Mouse (Mus musculus): ENCODE data around the gene Engase. TPM values are rescaled to one million over a fixed set of nuclear protein-coding genes. Genes with fewer than 3 reads are reported as not detected.

Engase gene
- total RNA-seq (2022), result 1 to 10 TPM; 5.2 to 7.2 (median 6.6) TPM

DNA sequence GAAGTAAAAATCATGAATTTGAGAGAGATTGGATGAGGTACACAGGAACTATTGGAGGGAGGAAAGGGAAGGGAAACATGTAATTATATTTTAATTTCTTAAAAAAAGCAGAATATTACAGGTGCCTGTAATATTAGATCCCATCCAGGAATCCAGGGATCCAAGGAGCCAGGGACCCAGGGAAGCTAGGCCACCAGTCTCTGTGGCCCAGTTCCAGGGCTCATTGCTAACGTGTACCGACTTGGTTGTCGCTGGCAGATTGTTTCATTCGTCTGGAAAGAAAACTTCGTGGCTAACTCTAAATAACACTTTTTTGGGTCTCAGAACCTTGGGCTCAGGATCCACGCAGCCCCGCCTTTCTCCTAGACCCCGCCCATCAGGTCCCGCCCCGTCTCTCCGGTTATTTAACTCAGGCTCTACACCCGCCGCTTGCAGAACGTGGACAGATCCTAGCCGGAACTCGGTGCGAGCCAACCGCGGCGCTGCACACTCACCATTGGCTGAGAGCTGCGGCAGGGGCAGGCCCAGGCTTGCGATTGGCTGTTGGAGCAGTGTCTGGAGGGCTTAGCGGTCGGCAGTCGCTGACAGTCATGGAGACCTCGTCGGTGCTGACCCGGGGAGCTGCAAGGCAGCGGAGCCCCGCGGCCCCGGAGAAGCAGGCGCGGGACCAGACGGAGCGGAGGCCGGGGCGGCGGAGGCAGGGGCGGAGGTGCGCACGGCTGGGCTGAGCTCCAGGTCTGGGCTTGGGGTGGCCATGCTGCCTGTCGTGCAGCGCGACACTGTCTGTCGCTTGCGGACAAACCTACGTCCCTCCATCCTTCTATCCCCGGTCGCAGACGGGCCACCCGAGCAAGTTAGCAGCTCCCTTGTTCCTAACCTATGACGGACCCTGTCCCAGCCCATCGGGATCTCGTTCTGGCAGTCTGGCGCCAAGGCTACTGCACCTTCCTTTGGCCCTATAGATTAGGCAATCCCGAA lies at the start of gene Engase:
Engase (plus strand) TSS at position 434 of the 978 bp plus-strand sequence.
- DNase-seq (ENCODE audit: low spot score), result peak; percentile 98

DNA sequence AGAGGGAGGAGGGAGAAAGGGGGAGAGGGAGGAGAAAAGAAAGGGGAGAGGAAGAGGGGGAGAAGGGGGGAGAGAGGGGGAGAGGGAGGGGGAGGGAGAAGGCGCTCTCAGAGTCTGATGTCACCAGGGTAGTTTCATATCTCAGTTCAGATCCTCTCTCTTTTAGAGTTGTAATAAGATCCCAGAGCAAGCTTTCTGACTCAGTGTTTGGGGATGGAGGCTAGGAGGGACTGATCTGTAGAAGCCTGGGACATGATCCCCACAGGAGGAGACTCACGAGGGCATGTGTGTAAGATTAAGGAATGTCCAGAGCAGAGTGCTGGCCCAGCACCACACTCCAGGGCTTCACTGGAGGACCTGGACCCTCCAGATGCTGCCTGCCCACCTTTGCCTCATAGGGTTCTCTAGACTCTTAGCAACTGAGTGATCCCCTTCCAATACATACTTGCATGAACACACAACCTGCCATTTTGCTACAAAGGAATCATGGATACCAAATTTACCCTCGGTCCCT lies 49.3 kb upstream of the Engase start:
- no peak for DNase-seq (ENCODE audit: low spot score)

DNA sequence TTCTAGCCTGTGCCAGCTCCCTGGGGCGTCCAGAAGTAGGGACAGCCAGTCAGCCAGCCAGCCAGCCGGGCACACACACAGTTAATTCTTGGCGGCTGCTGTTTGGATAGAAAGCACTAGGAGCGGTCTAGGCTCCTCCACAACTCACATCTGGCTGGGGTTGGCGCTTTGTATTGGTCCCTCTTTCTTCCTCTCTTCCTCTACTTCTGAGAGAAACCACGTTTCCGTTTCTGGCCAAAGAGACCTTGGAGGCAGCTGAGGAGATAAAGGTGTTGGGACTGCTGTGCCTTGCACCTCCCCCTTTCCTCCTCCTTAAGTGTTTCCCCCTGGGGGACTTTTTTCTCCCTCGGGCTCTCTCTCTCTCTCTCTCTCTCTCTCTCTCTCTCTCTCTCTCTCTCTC lies 48.6 kb upstream of the Engase start, which contains the start of gene C1qtnf1:
C1qtnf1 (plus strand) TSS at position 218 of the 400 bp plus-strand sequence.
- DNase-seq (ENCODE audit: low spot score), result peak; percentile 54

DNA sequence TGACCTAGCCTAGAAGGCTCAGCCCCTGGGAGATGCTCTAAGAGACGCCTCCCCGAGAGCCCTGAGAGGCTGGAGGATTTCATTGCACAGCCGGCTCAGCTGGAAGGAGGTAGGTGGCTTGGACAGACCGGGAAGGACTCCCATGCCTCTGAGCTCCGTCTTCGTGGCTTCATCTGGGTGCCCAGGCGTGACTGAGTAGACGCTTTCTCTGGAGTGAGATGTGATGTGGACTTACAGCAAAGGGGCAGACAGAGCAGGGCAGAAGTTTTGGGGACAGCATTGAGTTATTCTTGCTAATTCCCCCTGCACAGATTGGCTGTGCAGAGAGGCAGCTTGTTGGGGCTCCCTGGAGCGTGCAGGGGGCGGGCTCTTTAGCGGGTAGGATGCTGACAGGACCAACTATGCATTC lies 48.2 kb upstream of the Engase start:
- DNase-seq (ENCODE audit: low spot score), result no peak

DNA sequence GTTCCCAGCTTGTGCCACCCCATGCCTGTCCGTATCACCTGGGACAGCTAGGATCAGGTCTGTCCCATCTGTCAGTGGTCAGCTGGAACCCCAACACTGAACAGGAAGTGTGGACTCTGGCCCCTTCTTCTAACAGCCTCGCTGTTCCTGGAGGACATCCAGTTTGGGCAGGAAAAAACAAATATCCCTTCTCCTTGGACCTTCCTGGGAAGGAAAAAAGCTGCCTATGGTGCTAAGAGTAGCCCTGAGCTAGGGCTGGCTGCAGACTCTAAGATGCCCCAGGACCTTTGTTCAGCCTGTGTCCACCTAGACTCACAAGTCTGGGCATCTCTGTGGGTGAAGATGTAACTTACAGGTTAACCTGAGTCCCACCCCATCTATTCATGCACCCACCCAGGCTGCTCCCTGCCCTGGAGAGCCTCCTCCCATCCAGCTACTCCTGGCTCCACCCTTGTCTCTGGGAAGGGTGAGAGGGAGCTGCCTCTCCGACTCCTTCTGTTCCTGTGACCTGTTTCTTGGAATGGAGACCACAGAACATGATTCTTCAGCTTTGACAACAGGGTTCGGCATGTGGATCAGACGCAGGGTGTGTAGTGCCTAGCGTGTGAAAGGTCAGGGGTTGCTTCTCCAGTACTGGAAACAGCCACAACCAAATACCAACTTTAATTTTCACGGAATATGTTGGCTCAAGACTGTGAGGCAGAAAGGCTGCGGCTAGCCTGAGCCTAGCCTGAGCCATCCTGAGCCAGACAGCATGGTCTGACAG lies 47.5 kb upstream of the Engase start:
- DNase-seq (ENCODE audit: low spot score), result peak; percentile 72

DNA sequence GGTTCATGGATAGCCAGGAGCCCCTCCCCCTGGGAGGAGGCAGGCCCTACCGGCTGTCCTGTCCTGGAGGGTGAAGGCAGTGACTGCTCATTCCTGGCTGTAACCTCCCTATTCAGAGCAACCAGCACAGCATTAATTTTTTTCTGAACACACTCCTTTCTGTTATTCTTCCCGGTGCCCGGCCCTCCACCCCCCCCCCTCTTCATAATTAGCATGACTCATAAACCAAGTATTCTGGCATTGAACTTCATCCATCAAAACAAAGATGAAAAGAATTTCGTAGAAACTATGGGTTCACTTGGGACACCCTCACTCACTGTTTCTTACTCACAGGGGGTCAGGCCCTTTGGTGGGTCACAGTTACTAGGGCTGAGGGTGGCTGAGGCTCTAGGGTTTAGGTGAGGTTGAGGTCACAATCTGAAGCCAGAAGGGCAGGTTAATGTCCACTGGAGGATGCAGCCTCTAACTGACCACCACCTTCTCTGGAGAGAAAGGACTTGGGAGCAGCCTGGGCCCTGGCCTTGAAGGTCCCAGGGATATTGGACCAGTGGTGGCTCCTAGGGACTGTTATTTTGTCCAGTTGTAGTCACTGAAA lies 46.2 kb upstream of the Engase start:
- DNase-seq (ENCODE audit: low spot score), result no peak

DNA sequence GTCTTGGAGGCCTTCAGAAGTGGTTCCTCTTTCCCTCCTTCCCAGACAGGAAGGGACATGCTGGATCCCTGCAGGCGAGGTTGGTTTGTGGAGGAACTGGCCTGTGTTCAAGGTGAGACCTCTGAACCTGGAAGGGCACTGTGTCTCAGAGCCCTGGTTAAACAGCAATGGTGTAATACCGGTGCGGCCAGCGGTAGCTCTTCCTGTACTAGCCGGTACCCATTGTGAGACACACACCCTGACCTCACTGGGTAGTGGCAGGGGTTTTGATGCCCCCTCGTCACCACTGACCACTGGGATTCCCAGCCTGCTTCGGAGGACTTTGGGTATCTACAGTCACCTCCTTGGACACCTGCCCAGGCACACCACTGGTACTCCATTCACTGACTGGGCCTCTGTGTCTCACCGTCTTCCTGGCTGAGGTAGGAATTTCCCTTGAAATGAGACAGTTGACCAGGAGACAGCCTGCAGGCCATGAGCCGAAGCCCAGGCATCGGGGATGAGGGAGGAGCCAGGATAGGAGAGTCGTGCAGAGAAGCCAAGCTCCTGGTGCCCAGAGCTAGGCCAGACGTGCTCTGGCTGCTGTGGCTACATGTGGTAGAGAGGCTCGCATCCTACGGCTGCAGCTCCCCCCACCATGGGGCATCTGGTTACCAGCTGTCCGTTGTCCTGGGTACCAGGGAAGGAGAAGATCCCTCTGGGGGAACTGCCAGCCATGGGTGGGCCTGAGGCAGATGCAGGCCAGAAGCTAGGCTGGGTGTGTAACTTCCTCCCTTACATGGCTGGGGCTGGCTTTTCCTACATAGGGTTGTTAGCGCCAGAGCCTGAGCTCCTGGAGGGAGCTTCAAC lies 45.3 kb upstream of the Engase start:
- DNase-seq (ENCODE audit: low spot score), result no peak

DNA sequence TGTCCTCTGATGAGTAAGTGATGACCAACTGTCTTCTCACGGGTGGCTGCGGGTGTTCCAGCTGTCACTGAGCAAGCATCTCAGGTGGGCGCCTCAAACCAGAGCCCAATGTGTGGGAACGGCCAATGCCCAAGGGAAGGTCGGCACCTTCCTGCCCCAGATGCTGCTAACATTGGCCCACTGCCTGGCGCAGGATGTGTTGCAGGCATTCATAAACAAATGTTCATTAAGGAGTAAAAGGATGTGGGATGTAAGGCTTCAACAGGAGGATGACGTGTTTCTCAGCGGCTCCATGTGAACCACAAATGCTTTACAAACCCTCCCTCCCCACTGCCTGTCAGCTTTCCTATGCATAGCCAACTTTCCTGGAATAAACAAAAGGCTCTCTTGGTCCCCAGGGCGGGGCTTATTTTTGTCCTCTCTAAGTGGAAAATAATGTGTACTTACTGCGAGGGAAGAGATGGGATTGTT lies 43.2 kb upstream of the Engase start:
- peak; percentile 68 for DNase-seq (ENCODE audit: low spot score)

DNA sequence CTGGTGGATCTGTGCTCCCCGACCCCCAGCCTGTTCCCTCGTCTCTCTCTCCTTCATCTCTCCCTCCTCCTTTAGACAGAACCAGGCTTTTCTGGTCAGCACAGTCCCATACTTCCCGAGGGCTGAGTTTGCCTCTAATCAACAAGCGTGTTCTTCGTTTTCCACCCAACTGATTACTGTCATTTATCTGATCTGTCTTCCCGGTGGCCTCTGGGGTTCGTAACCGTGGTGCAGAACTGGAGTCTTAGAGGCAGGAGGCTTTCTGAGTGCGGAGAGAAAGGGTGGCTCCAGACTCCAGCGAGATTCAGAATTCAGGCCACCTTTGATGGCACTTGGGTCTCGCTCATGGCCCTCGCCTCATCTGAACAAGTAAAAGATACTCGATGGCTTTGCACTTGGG lies 42.5 kb upstream of the Engase start:
- DNase-seq (ENCODE audit: low spot score), result no peak

DNA sequence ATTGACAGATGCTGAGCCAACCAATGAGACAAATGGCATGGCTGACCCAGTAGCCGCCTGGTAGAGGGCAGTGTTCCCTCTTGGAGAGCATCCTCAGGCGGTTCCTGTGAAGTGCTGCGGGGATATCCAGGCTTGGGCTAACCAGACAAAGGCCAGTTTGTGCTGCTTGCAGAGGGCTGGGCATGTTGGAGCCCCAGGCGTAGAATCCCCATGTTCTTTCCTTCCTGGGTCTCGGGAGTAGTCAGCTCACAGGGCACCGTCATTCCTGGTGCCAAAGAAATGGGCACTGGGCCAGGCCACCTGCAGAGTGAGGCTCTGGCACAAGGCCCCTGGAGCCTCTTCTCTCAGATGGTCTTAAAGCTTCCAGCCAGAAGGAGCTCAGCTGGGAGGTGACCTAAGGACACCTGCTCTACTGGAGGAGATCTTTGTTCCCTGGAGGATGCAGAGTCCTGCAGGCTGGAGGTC lies 40.1 kb upstream of the Engase start:
- no peak for DNase-seq (ENCODE audit: low spot score)

DNA sequence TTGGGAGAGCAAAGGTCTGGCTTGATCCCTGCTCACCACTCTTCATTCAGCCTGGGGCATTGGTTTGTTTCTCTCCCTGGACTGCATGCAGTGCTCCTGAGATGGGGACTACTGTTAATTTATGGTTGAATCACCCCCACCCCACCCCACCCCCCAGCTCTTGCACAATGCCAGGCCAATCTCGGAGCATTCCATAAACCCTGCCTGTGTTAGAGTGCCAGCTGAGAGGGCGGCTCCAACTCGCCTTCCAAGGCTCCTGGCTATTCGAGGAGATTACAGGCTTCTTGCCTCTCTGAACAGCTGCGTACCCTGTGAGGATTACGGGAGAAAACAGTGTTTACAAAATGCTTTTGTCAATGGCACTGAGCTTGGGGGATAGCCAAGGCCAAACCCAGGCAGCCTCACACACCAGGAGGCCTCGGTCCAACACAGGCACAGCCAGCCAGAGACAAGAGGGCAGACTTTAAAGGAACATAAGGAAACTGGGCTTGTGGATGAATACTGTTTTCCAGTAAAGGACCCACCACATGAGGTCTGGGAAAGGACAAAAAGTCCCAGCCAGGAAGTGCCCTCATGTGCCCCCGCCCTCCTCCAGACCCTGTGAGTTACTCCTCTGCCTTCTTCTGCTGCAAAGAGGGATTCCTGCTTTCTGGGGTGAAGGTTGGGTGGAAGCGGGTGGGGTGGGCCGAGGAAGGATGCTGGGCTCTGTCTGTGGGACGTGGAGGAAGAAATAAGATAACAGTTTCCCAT lies 37.8 kb upstream of the Engase start:
- DNase-seq (ENCODE audit: low spot score), result no peak

DNA sequence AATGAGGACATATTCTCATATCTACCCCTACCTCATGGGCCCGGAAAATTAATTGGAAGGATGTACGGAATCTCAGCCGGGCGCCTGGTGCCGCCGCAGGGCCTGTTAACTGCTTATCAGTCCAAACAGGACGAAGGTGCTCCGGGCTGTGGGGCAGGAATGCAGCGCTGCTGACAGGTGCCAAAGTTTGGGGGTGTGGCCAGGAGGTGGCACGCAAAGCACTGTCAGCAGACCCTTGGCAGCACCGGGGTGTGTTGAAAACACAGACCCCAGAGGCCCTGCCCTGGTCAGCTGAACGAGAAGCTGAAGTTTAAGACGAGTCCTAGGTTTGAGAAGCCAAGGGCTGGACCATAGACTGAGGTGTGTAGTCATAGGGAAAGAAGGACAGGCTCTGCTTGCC lies 33.9 kb upstream of the Engase start:
- DNase-seq (ENCODE audit: low spot score), result no peak

DNA sequence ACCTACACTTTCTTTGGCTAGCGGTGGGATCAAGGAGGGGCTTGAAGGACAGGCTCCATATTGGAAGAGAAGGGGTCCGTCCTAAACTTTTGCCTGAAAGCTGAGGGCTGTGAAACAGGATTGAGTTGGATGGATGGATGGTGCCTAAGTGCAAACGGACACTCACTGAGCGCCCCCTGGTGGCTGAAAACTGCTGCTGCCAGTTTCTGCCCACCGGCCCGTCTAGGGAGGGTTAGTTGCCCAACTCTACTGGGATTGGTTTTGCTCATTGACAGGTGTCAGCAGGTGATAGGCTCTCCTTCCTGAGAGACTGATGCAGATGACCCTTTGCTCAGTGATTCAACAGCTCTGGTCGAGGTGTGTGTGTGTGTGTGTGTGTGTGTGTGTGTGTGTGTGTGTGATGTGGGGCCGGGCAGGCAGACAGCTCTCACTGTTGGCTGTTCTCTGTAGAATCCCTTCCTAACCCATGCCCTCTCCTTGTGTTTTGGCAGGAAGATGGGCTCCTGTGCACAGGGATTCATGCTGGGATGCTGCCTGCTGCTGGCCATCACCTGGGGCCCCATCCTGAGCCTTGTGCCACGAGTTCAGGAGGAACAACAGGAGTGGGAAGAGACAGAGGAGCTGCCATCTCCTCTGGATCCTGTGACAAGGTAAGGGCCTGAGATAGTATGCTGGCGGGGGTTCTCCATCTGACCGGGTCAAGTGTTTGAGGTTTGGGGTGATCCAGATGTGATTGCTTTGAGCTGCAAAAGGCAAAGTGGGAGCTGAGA lies 33.2 kb upstream of the Engase start:
- DNase-seq (ENCODE audit: low spot score), result peak; percentile 68

DNA sequence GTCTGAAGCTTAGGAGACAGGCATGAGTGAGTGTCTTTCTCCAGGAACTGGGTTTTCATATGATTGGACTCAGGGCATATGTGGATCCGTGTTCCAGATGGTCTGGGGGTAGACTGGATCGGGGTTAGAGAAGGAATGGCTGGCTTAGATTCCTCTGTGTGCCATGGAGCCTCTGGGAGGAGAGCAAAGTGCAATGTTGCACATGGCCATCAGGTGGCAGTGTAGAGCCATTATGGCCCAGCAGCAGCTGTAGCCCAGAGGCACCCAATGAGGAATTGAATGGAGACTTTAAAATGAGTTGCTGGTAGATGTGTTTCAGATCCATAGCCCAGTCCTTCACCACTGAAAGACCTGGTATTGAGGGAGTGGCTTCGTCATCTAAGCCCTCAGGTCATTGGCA lies 30.8 kb upstream of the Engase start:
- DNase-seq (ENCODE audit: low spot score), result peak; percentile 67

DNA sequence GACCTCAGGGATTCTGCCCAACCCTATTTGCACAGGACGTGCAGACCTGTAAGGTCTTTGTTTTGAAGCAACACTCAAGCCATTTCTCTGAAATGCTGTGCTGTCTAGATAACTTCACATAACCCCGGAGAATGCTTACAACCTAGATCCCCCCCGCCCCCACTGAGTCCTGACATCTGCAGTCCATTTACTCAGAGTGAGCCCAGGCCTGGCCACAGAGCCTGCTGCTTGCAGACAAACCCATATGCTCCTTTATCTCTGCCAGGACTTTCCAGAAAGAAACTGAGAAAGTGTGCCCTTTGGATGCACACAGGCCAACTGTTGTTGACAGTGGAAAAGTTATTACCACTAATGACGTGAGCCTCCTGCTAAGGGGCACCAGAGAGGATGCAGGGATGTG lies 29.3 kb upstream of the Engase start:
- DNase-seq (ENCODE audit: low spot score), result no peak

DNA sequence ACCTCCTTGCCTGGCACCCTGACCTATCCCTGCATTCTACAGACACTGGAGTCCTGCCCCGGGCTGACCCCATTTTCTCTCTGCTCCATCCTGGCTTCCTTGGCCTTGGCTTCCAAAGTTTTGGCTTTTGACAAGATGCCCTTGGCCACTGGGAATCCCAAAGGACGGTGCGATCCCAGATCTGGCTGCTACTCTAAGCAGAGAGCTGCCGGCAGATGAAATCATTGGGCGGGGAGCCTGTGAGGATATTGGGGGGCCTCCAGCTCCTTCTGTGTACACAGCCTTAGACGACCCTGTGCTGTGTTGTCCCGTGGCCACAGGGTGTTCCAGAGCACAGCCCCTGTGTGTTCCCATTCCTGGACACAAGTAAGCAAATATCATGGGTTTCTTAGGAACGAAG lies 28.2 kb upstream of the Engase start:
- peak; percentile 74 for DNase-seq (ENCODE audit: low spot score)

DNA sequence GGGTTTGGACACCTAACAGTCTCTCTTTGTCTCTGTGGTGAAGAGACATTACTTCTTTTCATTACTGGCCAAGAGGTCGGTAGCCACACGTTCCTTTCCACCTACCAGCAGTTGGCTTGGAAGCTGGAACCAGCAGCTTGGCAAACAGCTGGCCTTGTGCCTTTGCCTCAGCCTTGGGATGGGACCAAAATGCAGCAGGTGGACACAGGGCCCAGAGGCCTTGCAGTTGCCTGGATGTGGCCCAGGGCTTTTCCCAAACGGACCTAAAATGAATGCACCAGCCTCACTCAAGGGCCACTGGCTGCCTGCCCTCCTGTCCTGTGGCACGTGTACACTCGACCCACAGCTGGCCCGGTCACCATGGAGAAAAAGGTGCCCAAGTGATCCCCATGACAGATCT lies 25.4 kb upstream of the Engase start:
- no peak for DNase-seq (ENCODE audit: low spot score)

DNA sequence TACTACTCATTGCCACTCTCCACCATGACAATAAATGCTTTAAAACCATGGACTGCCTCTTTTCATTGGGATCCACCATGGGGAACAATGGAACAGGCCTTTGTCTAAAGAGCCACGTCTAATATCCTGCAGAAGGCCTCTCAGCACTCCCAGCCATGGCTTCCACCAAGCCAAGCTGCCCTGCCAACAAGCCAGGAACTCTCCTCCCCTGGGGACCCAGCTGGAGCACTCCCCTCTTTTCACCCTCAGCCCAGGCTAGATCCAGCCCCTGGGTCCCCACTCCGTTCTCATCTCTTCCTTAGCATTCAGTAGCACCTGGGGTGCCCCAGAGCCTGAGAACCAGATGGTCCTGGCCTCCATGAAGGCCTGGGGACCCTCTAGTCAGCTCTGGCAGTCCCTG lies 23.7 kb upstream of the Engase start:
- DNase-seq (ENCODE audit: low spot score), result no peak
